Mouse (Mus musculus) neural tube, embryonic 11.5 days (tissue): ENCODE results near the gene Lama4. TPM values are rescaled to one million over a fixed set of nuclear protein-coding genes. Genes with fewer than 3 reads are reported as not detected.

ENCODE experiments used
- ATAC-seq: fragments of 200-750 bp; cut with Nextera tagmentation; 2 replicates; pipeline ENCODE4 v1.8.0; 2017; ENCODE audit warnings: moderate number of reproducible peaks, mild to moderate bottlenecking, moderate TSS enrichment, moderate library complexity; ENCODE audit not compliant: insufficient read depth, low FRiP score, low TSS enrichment
- DNase-seq: peaks from one replicate; pipeline ENCODE4 v3.0.0-alpha.2; 2015; ENCODE audit warnings: low spot score
- H3K27ac ChIP-seq: fragments of 300-500 bp; sonication (generic); 2 replicates; pipeline ENCODE4 v1.5.1; 2014; ENCODE audit warnings: low read depth, mild to moderate bottlenecking, low read length
- H3K27me3 ChIP-seq: fragments of 300-500 bp; sonication (generic); 2 replicates; pipeline ENCODE4 v1.6.1; 2014; ENCODE audit warnings: mild to moderate bottlenecking, low read length, mixed read lengths; ENCODE audit not compliant: control insufficient read depth, insufficient read depth
- H3K36me3 ChIP-seq: fragments of 300-500 bp; sonication (generic); 2 replicates; pipeline ENCODE4 v1.6.1; 2014; ENCODE audit warnings: mild to moderate bottlenecking, low read length, moderate library complexity, mixed read lengths; ENCODE audit not compliant: control insufficient read depth, insufficient read depth
- H3K4me1 ChIP-seq: fragments of 300-500 bp; sonication (generic); 2 replicates; pipeline ENCODE4 v1.6.1; 2014; ENCODE audit warnings: low read length, mixed read lengths; ENCODE audit not compliant: control insufficient read depth, insufficient read depth
- H3K4me2 ChIP-seq: fragments of 300-500 bp; sonication (generic); 2 replicates; pipeline ENCODE4 v1.6.1; 2014; ENCODE audit warnings: low read depth, mild to moderate bottlenecking, moderate library complexity
- H3K4me3 ChIP-seq: fragments of 300-500 bp; sonication (generic); 2 replicates; pipeline ENCODE4 v1.5.1; 2014; ENCODE audit warnings: low read depth, low read length
- H3K9ac ChIP-seq: fragments of 300-500 bp; sonication (generic); 2 replicates; pipeline ENCODE4 v1.6.1; 2014; ENCODE audit warnings: mild to moderate bottlenecking, low read length
- H3K9me3 ChIP-seq: fragments of 300-500 bp; sonication (generic); 2 replicates; pipeline ENCODE4 v1.6.1; 2016; ENCODE audit warnings: low read length; ENCODE audit not compliant: control insufficient read depth
- WGBS: fragments of 180-500 bp; shearing (Covaris S2); extraction: QIAGEN DNeasy Blood & Tissue Kit; methylation state at CpG from one replicate; pipeline ENCODE4 v1.1.7; 2014; 5-methylcytosine and 5-hydroxymethylcytosine counted together
- polyA plus RNA-seq: library from polyadenylated mRNA; unstranded; fragments of >200 nt; fragmentation: Nextera tagmentation; extraction: Ambion mirVana; gene quantifications from 2 replicates; pipeline ENCODE4 v1.2.1, GENCODE M21; 2014

The Lama4 gene
- polyA plus RNA-seq, 1 experiment from 2014 or later: 27.5 TPM

- H3K36me3 ChIP-seq: no peaks in the 10 kb centered on the region
- H3K4me2 ChIP-seq: no peak overlapping the region
- no peaks in the 10 kb centered on the region for H3K9me3 ChIP-seq
- H3K4me1 ChIP-seq: no peaks in the 10 kb centered on the region
- no peaks in the 10 kb centered on the region for H3K27me3 ChIP-seq
- no peak overlapping the region for H3K27ac ChIP-seq
- DNase-seq (no peak), ATAC-seq (no peak)
- no peak overlapping the region for H3K4me3 ChIP-seq
- WGBS: 86% methylated on average over 8 of the region's 8 CpGs
- H3K9ac ChIP-seq: no peak overlapping the region
Observed at GRCm38 (mm10) chr10:39049581-39050294, 84.4 kb downstream of the Lama4 start.

- no peaks in the 10 kb centered on the region for H3K27me3 ChIP-seq
- DNase-seq: no peak
- no peaks in the 10 kb centered on the region for H3K36me3 ChIP-seq
- no peaks in the 10 kb centered on the region for H3K9me3 ChIP-seq
- no peak overlapping the region for H3K9ac ChIP-seq
- H3K4me2 ChIP-seq: no peak overlapping the region
- no peaks in the 10 kb centered on the region for H3K4me1 ChIP-seq
- no peak overlapping the region for H3K27ac ChIP-seq
- ATAC-seq: no peak
- no peak overlapping the region for H3K4me3 ChIP-seq
- 90% methylated on average over 5 of the region's 5 CpGs for WGBS
Observed at GRCm38 (mm10) chr10:39056050-39056449, 90.7 kb downstream of the Lama4 start.

DNA sequence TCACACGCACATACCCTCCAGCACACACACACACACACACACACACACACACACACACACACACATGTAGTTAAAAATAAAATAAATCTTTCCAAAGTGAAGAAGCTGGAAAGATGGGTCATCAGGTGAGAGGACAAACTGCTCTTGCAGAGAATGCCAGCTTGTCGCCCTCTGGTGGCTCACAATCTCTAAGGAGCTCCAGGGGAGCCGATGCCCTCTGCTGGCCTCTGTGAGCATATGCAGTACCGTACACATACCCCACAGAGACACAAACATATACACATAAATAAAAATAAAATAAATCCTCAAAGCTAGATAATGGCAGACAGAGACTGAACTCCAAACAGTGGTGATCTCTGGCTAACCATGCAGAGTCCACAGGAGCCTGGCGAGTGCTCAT, 99.4 kb downstream of the Lama4 start:
- no peaks in the 10 kb centered on the region for H3K4me1 ChIP-seq
- no peak overlapping the region for H3K27ac ChIP-seq
- no peak overlapping the region for H3K4me3 ChIP-seq
- no peaks in the 10 kb centered on the region for H3K27me3 ChIP-seq
- no peak overlapping the region for H3K9ac ChIP-seq
- 86% methylated on average over 5 of the region's 5 CpGs for WGBS
- ATAC-seq: no peak
- no peaks in the 10 kb centered on the region for H3K9me3 ChIP-seq
- H3K36me3 ChIP-seq: no peaks in the 10 kb centered on the region
- peak; percentile 39 for DNase-seq
- no peak overlapping the region for H3K4me2 ChIP-seq

DNA sequence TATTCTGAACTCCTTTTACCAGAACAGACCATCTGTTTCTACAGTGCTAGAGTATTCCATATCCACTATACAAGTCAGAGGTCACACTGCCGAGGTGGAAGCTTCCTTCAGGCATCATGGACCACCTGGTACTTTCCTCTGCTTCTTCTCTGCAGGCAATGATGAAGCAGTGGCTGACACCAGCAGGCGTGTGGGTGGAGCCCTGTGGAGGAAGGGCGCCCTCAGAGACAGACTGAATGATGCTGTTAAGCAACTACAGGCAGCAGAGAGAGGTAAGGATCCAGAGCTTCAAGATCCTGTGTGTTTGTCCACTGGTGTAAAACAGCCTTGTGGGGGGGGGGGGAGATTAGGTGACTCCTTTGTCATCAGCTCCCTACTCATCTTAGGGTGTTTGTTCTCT, 100.1 kb downstream of the Lama4 start:
- Histone ChIP-seq H3K9ac (no peak overlapping the region), H3K4me2 (no peak overlapping the region), H3K9me3 (no peaks in the 10 kb centered on the region), H3K36me3 (no peaks in the 10 kb centered on the region), H3K27me3 (no peaks in the 10 kb centered on the region), H3K4me3 (no peak overlapping the region), H3K4me1 (no peaks in the 10 kb centered on the region), H3K27ac (no peak overlapping the region)
- DNase-seq: no peak
- ATAC-seq: no peak
- 70% methylated on average over 3 of the region's 3 CpGs for WGBS

- Histone ChIP-seq H3K9me3 (no peaks in the 10 kb centered on the region), H3K4me3 (no peak overlapping the region), H3K27me3 (no peaks in the 10 kb centered on the region), H3K4me2 (no peak overlapping the region), H3K4me1 (no peaks in the 10 kb centered on the region), H3K9ac (no peak overlapping the region), H3K27ac (no peak overlapping the region), H3K36me3 (no peaks in the 10 kb centered on the region)
- 94% methylated on average over 4 of the region's 4 CpGs for WGBS
- ATAC-seq (no peak), DNase-seq (no peak)
Observed at GRCm38 (mm10) chr10:39066061-39066460, 100.7 kb downstream of the Lama4 start.

- Histone ChIP-seq H3K4me3 (no peak overlapping the region), H3K4me1 (no peaks in the 10 kb centered on the region), H3K9ac (no peak overlapping the region), H3K27ac (no peak overlapping the region), H3K36me3 (no peaks in the 10 kb centered on the region), H3K27me3 (no peaks in the 10 kb centered on the region), H3K9me3 (no peaks in the 10 kb centered on the region), H3K4me2 (no peak overlapping the region)
- DNase-seq: peak; percentile 69
- peak; percentile 67; the same call in 1 of the 2 replicates for ATAC-seq
Observed at GRCm38 (mm10) chr10:39066962-39067361, 101.6 kb downstream of the Lama4 start.

DNA sequence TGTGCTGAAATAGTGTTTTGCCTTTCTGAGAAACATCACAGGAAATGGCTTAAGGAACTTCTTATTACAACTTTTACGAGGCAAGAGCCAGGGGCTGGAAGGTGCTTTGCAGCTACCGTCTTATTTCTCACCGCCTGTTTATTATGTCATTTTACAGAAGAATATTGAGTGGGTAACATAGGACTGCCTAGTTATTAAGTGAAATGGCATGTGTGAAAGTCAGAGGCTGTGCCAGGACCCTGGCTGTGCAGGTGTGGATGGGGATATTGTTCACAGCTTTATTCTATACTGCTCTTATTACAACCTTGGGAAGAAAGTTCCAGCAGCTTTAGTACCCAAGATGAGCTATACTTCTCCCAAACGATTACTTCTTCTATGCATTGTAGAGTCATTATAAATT, 106.7 kb downstream of the Lama4 start:
- no peaks in the 10 kb centered on the region for H3K4me1 ChIP-seq
- no peak for ATAC-seq
- H3K9me3 ChIP-seq: no peaks in the 10 kb centered on the region
- H3K4me3 ChIP-seq: no peak overlapping the region
- no peak for DNase-seq
- no peaks in the 10 kb centered on the region for H3K36me3 ChIP-seq
- no peaks in the 10 kb centered on the region for H3K27me3 ChIP-seq
- no peak overlapping the region for H3K27ac ChIP-seq
- H3K4me2 ChIP-seq: no peak overlapping the region
- 90% methylated on average over 4 of the region's 4 CpGs for WGBS
- H3K9ac ChIP-seq: no peak overlapping the region

GRCm38 (mm10) chr10:39096981-39097380, 131.7 kb downstream of the Lama4 start:
- no peak overlapping the region for H3K9ac ChIP-seq
- H3K27ac ChIP-seq: no peak overlapping the region
- 84% methylated on average over 9 of the region's 9 CpGs for whole genome bisulfite sequencing
- no peaks in the 10 kb centered on the region for H3K27me3 ChIP-seq
- H3K4me3 ChIP-seq: no peak overlapping the region
- H3K4me1 ChIP-seq: no peaks in the 10 kb centered on the region
- H3K9me3 ChIP-seq: no peaks in the 10 kb centered on the region
- DNase-seq (no peak), ATAC-seq (no peak)
- no peak overlapping the region for H3K4me2 ChIP-seq
- no peaks in the 10 kb centered on the region for H3K36me3 ChIP-seq

DNA sequence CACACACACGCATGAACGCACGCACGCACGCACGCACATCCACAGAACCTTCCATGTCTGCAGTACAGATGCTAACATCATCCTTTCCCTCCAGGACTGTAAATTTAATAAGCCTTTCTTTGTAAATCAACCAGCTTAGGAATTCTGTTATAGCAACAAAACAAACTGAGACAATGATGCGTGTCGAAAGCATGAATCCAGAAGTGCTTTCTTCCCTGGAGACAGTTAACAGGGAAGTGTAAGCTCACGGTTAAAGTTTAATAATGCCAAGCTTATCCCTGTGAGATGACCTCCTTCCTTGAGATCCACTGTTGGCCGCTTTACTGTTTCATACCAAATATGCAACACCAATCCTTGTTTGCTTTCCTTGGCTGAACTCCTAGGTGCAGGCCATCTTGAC, 133.4 kb downstream of the Lama4 start:
- no peaks in the 10 kb centered on the region for H3K36me3 ChIP-seq
- H3K27me3 ChIP-seq: no peaks in the 10 kb centered on the region
- H3K4me1 ChIP-seq: no peaks in the 10 kb centered on the region
- 92% methylated on average over 10 of the region's 10 CpGs for WGBS
- H3K9me3 ChIP-seq: no peaks in the 10 kb centered on the region
- ATAC-seq: no peak
- H3K27ac ChIP-seq: no peak overlapping the region
- no peak for DNase-seq
- no peak overlapping the region for H3K4me2 ChIP-seq
- no peak overlapping the region for H3K9ac ChIP-seq
- H3K4me3 ChIP-seq: no peak overlapping the region
